Mouse (Mus musculus) hindbrain, embryonic 14.5 days (tissue): ENCODE measurements around the gene Ccnt1. TPM values are rescaled to one million over a fixed set of nuclear protein-coding genes. Genes with fewer than 3 reads are reported as not detected.
"Not testable (repeated sequence)": the region's sequence is repeated elsewhere in the genome, so short reads cannot be mapped to it uniquely, and the experiment has no call there.

Experiments used
- ATAC-seq: fragments of 200-750 bp; cut with Nextera tagmentation; 2 replicates; pipeline ENCODE4 v1.8.0; 2017; ENCODE audit warnings: moderate number of reproducible peaks, mild to moderate bottlenecking, moderate TSS enrichment, moderate library complexity; ENCODE audit not compliant: low FRiP score
- DNase-seq: peaks from one replicate; pipeline ENCODE4 v3.0.0-alpha.2; 2015; ENCODE audit warnings: low spot score
- H3K27ac ChIP-seq: fragments of 300-500 bp; sonication (generic); 2 replicates; pipeline ENCODE4 v1.5.1; 2014; ENCODE audit warnings: mild to moderate bottlenecking, moderate library complexity
- H3K27me3 ChIP-seq: fragments of 300-500 bp; sonication (generic); 2 replicates; pipeline ENCODE4 v1.6.1; 2014; ENCODE audit warnings: mild to moderate bottlenecking, low read length, mixed read lengths; ENCODE audit not compliant: control insufficient read depth, insufficient read depth
- H3K36me3 ChIP-seq: fragments of 300-500 bp; sonication (generic); replicated peaks from 2 replicates; pipeline ENCODE4 v1.6.1; 2014; ENCODE audit not compliant: control insufficient read depth, insufficient read depth
- H3K4me1 ChIP-seq: fragments of 300-500 bp; sonication (generic); replicated peaks from 2 replicates; pipeline ENCODE4 v1.6.1; 2014; ENCODE audit warnings: antibody characterized with exemption, low read length, mixed read lengths; ENCODE audit not compliant: control insufficient read depth, insufficient read depth
- H3K4me2 ChIP-seq: fragments of 300-500 bp; sonication (generic); replicated peaks from 2 replicates; pipeline ENCODE4 v1.6.1; 2014; ENCODE audit warnings: mild to moderate bottlenecking, moderate library complexity
- H3K4me3 ChIP-seq: fragments of 300-500 bp; sonication (generic); replicated peaks from 2 replicates; pipeline ENCODE4 v1.5.1; 2014; ENCODE audit warnings: mild to moderate bottlenecking, low read length
- H3K9ac ChIP-seq: fragments of 300-500 bp; sonication (generic); 2 replicates; pipeline ENCODE4 v1.6.1; 2014
- H3K9me3 ChIP-seq: fragments of 300-500 bp; sonication (generic); 2 replicates; pipeline ENCODE4 v1.6.1; 2016; ENCODE audit warnings: low read length; ENCODE audit not compliant: control insufficient read depth
- WGBS: fragments of 180-500 bp; shearing (Covaris S2); extraction: QIAGEN DNeasy Blood & Tissue Kit; methylation state at CpG from one replicate; pipeline ENCODE4 v1.1.7; 2014; 5-methylcytosine and 5-hydroxymethylcytosine counted together
- polyA plus RNA-seq: library from polyadenylated mRNA; unstranded; fragments of >200 nt; fragmentation: Nextera tagmentation; extraction: Ambion mirVana; gene quantifications from 2 replicates; pipeline ENCODE4 v1.2.1, GENCODE M21; 2014

The Ccnt1 gene
- polyA plus RNA-seq, 1 experiment from 2014 or later = 59.8 TPM

DNA sequence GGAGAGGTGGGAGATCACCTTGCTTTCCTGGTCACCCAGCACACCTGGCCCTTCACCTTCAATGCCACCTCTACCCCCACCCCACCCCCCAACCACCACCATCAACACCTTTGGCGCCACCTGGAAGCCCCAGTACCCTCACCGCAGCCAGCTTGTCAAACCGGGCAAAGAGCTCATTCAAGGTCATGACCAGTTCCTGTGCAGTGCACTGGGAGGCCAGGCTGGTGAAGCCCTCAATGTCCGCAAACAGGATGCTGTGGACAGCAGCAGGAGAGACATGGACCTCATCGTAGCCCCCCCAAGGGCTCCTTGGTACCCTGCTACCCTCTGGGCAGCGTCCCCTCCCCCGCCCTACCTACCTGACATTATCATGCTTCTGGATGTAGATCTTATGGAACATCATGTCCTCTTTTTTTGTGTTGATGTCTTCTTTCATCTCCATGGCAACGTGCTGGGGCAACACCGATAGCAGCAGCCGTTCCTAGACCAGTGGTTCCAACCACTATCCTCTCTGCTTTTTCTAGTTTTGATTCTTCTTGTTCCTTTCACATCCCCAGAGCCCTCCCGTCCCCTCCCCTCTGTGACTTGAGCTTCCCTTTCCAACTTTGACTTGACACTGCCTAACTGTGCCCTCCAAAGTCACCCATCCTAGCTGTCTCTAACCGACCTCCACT is 29.4 kb upstream of the Ccnt1 start:
- no peaks in the 10 kb centered on the region for H3K9me3 ChIP-seq
- H3K36me3 ChIP-seq = peaks cover 83% of the 10 kb centered on the region
- H3K4me3 ChIP-seq = no peak overlapping the region
- peaks cover 16% of the 10 kb centered on the region; the same call in 1 of the 2 replicates for H3K4me1 ChIP-seq
- 74% methylated on average over 12 of the region's 12 CpGs for whole genome bisulfite sequencing
- no peak overlapping the region for H3K4me2 ChIP-seq
- DNase-seq (no peak), ATAC-seq (no peak)
- H3K9ac ChIP-seq = no peak overlapping the region
- H3K27ac ChIP-seq = no peak overlapping the region
- no peaks in the 10 kb centered on the region for H3K27me3 ChIP-seq

DNA sequence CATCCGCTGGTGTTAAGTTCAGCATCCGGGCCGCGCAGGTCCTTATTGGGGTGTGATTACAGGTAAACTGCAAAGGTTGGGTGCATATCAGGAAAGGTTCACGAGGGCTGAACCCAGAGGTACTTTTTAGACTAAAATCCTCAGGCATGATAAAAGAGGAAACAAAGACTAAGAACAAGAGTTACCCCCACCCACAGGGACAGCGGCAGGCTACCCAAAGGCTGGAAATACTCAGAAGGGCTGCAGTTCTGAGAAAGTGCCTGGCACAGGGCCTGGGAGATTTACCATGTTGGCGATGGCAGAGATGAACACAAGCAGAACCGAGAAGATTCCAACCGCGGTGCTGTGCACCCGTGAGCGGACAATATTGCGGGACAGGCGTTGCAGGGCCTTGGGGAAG is 25.9 kb upstream of the Ccnt1 start:
- no peaks in the 10 kb centered on the region for H3K9me3 ChIP-seq
- no peak overlapping the region for H3K4me3 ChIP-seq
- no peak for ATAC-seq
- DNase-seq = no peak
- peaks cover 98% of the 10 kb centered on the region for H3K36me3 ChIP-seq
- H3K27me3 ChIP-seq = no peaks in the 10 kb centered on the region
- H3K4me1 ChIP-seq = no peaks in the 10 kb centered on the region; the same call in 1 of the 2 replicates
- WGBS = 95% methylated on average over 14 of the region's 14 CpGs
- H3K27ac ChIP-seq = no peak overlapping the region
- H3K4me2 ChIP-seq = no peak overlapping the region
- no peak overlapping the region for H3K9ac ChIP-seq

- Histone ChIP-seq H3K4me2 (no peak overlapping the region), H3K9ac (no peak overlapping the region), H3K27ac (no peak overlapping the region), H3K4me3 (no peak overlapping the region), H3K4me1 (no peaks in the 10 kb centered on the region), H3K36me3 (peaks cover 100% of the 10 kb centered on the region), H3K9me3 (no peaks in the 10 kb centered on the region), H3K27me3 (no peaks in the 10 kb centered on the region)
- 94% methylated on average over 5 of the region's 5 CpGs for WGBS
- DNase-seq (no peak), ATAC-seq (no peak)
These were observed 24.3 kb upstream of the Ccnt1 start for GRCm38 (mm10) chr15:98595049-98595448.

DNA sequence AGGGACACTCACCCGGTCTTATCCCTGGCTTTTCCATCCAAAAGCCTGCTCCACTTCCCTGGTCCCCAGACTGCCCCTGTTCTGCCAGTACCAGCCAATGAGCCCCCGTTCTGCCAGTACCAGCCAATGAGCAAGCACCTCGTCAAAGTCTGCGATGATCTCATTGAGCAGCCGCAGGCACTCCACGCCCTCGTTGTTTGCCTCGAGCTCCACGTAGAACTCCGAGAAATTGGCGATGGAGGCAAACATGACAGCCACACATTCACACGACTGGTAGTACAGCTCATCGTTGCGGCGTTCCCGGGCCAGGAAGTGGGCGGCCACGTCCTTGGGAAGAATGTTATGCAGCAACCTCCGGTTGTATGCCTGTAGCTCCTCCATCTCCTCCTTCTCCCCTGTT is 23.5 kb upstream of the Ccnt1 start:
- peaks cover 98% of the 10 kb centered on the region for H3K36me3 ChIP-seq
- no peak for ATAC-seq
- WGBS = 77% methylated on average over 19 of the region's 19 CpGs

DNA sequence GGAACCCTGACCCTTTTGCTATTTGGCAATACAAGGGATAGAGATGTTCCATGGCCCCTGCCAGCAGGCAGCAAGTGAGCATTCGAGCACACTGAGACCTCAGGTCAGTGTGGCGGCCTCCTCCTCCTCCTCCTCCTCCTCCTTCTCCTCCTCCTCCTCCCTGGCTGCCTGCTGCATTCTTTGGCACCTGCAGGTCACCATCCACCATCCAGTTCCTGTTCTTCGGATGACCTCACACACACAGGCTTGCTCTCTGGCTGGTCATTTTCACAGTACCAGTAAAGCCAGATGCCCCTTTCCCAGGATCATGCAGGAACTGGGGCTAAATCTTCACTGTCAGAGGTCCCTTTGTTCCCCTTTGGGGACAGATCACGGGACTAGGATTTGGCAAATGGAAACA is 20.7 kb upstream of the Ccnt1 start:
- WGBS = 66% methylated on average over 3 of the region's 4 CpGs
- no peaks in the 10 kb centered on the region for H3K27me3 ChIP-seq
- no peak for DNase-seq
- H3K9ac ChIP-seq = no peak overlapping the region
- H3K9me3 ChIP-seq = no peaks in the 10 kb centered on the region
- H3K4me2 ChIP-seq = no peak overlapping the region
- H3K4me3 ChIP-seq = no peak overlapping the region
- ATAC-seq = no peak
- H3K4me1 ChIP-seq = no peaks in the 10 kb centered on the region
- no peak overlapping the region for H3K27ac ChIP-seq
- peaks cover 83% of the 10 kb centered on the region for H3K36me3 ChIP-seq

More for the DNA sequence above, 23.5 kb upstream of the Ccnt1 start:
- Histone ChIP-seq H3K27me3 (no peaks in the 10 kb centered on the region), H3K4me3 (no peak overlapping the region), H3K9ac (no peak overlapping the region), H3K9me3 (no peaks in the 10 kb centered on the region), H3K4me2 (no peak overlapping the region), H3K27ac (no peak overlapping the region), H3K4me1 (no peaks in the 10 kb centered on the region)
- DNase-seq = no peak

- Histone ChIP-seq H3K9ac (no peak overlapping the region), H3K4me3 (no peak overlapping the region), H3K36me3 (peaks cover 66% of the 10 kb centered on the region), H3K4me1 (no peaks in the 10 kb centered on the region), H3K9me3 (no peaks in the 10 kb centered on the region), H3K27me3 (no peaks in the 10 kb centered on the region), H3K27ac (no peak overlapping the region), H3K4me2 (no peak overlapping the region)
- DNase-seq (no peak), ATAC-seq (no peak)
- 78% methylated on average over 7 of the region's 7 CpGs for WGBS
These were observed 19.1 kb upstream of the Ccnt1 start for GRCm38 (mm10) chr15:98589640-98590336.

DNA sequence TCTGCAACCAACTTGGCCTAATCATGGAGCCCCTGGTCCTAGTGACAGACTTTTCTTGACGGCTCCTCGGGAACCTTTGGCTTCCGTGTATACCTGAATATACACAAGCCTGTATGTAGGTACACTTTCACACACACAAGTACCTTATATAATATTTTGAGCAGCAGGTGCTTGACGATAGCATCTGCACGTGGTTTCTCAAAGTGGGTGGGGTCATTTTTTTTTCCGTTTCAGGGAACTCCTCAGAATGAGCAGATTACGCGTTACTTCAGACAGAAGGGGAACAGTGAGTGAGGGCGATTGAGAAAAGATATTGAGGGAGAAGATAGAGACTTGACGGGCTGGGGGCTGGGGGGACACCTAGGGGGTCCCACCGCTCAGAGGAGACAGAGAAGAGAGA is 17.0 kb upstream of the Ccnt1 start:
- WGBS = 92% methylated on average over 11 of the region's 11 CpGs
- no peak for ATAC-seq

DNA sequence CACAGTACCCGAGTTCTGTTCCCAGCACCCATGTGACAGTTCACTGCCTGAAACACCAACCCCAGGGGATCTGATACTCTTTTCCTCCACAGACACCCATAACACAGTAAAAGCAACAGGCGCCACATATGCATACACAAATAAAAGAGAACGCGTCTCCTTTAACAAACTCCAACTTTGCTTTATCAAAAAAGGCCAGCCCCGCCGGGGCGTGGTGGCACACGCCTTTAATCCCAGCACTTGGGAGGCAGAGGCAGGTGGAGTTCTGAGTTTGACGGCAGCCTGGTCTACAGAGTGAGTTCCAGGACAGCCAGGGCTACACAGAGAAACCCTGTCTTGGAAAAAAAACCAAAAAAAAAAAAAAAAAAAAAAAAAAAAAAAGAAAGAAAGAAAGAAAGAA is 15.4 kb upstream of the Ccnt1 start:
- DNase-seq, ATAC-seq, H3K9ac ChIP-seq, H3K27ac ChIP-seq, H3K9me3 ChIP-seq, H3K4me2 ChIP-seq, H3K4me3 ChIP-seq, H3K27me3 ChIP-seq, H3K4me1 ChIP-seq: not testable (repeated sequence)
- 84% methylated on average over 9 of the region's 9 CpGs for WGBS
- peaks cover 30% of the 10 kb centered on the region for H3K36me3 ChIP-seq

More for the DNA sequence above, 17.0 kb upstream of the Ccnt1 start:
- Histone ChIP-seq H3K4me3 (no peak overlapping the region), H3K4me1 (no peaks in the 10 kb centered on the region), H3K36me3 (peaks cover 46% of the 10 kb centered on the region), H3K27ac (no peak overlapping the region), H3K9me3 (no peaks in the 10 kb centered on the region), H3K27me3 (no peaks in the 10 kb centered on the region), H3K4me2 (no peak overlapping the region), H3K9ac (no peak overlapping the region)
- DNase-seq = no peak

GRCm38 (mm10) chr15:98585421-98585820 is 14.7 kb upstream of the Ccnt1 start:
- no peak for DNase-seq

More at GRCm38 (mm10) chr15:98585421-98585820, 14.7 kb upstream of the Ccnt1 start:
- no peak overlapping the region for H3K9ac ChIP-seq
- peaks cover 23% of the 10 kb centered on the region for H3K36me3 ChIP-seq
- no peaks in the 10 kb centered on the region for H3K27me3 ChIP-seq
- ATAC-seq = no peak
- H3K27ac ChIP-seq = no peak overlapping the region
- H3K4me1 ChIP-seq = no peaks in the 10 kb centered on the region
- H3K4me2 ChIP-seq = no peak overlapping the region
- 41% methylated on average over 7 of the region's 7 CpGs for WGBS
- H3K9me3 ChIP-seq = no peaks in the 10 kb centered on the region
- no peak overlapping the region for H3K4me3 ChIP-seq
